Mouse (Mus musculus): ENCODE results near the gene Taf3.

Taf3 gene

GRCm38 (mm10) chr2:9875220-9875619 is 173.2 kb downstream of the Taf3 start:
- no peak for DNase-seq

DNA sequence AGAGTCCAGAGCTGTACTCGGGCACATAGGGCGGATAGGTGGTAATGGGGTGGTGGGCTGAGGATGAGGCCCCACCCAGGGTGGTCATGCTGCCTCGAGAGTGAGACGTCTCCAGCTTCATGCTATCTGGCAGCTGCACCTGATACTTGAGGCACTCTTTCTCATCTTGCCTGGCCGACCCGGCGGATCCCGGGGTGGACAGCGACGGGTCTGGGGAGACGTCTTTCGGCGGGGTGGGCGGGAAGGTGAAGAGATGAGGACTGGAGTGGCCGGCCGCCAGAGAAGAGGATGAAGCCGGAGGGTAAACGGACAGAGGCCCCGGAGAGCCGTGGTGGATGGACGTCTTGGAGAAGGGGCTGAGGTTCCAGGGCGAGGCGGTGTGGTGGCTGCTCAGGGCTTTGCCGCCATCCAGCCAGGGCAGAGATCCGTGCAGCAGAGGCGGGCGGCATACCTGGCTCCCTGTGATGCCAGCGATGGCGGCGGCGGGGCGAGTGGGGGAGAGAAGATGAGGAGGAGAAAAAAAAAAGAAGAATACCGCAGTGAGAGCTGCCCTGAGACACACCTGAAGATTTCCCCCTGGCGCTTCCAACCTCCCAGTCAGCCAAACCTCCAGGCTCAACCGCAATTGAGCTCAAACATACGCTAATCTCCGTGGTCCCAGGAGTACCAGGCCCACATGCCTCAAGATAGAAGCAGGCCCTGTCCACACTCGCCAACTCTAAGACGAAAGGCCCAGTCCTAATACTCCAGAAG is 173.8 kb downstream of the Taf3 start:
- no peak for DNase-seq

- DNase-seq: no peak
These were observed 174.6 kb downstream of the Taf3 start for GRCm38 (mm10) chr2:9873757-9874156.

- DNase-seq: no peak
These were observed 175.7 kb downstream of the Taf3 start for GRCm38 (mm10) chr2:9872682-9873081.

DNA sequence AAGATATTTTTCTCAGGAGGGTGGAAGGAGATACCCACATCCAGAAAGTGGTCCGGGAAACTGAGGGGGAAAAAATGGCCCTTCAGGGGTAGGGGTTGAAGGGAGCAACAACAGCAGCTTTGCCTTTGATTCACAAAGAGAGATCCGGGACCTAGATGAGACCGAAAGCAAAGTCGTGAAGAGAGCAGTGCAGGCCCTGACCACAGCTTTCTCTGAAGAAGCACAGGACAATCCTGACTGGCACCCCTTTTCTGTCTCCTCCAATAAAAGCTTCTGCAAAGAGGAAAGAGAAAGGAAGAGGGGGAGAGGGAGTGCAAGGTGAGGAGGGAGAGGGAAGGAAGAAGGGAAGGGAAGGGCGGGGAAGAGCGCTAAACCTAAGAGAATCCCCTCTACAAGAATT is 176.6 kb downstream of the Taf3 start:
- DNase-seq: no peak

DNA sequence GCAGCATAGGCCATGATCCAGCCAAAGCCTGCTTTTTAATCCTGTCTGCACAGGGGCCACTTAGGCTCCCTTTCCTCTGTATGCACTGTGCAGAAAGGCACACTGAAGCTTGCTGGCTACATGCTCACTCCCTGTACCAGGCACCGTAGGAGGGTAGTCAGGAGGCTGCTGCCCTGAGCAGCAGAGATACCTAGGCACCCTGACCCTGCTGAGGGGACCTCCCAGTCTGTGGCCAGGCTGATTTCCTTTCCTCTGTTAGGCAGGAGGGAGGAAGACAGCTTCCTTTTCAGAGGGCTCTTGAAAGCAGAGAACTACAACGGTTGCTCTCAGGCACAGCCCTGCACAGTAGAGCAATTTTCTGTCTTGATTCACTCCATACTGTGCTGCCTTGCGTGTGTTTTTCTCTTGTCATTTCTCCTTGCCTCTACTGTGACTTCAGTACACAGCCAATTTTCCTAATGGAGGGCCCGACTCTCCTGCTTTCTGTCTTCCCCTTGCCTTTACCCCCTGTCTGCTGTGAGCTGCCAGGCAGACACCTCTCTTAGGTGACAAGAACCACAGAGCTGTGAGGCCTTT is 177.2 kb downstream of the Taf3 start:
- no peak for DNase-seq

GRCm38 (mm10) chr2:9867092-9867825 is 181.1 kb downstream of the Taf3 start:
- no peak for DNase-seq

All from kidney, adult 11 months (tissue).